Mouse (Mus musculus): ENCODE measurements at regions not wholly inside any gene's neighbourhood (a gene's known extent, or its start where the extent isn't known, plus 50 kb on each side); places are given as distances from the start of the nearest gene placed in this dataset.

- Histone ChIP-seq H3K9me3 (no peaks in the 10 kb centered on the region), H3K4me2 (replicated peaks) (no peak overlapping the region), H3K4me1 (no peaks in the 10 kb centered on the region), H3K4me3 (no peak overlapping the region), H3K36me3 (no peaks in the 10 kb centered on the region), H3K27me3 (no peaks in the 10 kb centered on the region), H3K9ac (replicated peaks) (no peak overlapping the region), H3K27ac (replicated peaks) (no peak overlapping the region)
- WGBS, result 94% methylated on average over 2 of the region's 2 CpGs
- ATAC-seq (ENCODE audit: low FRiP score, low read depth), result no peak
Observed at GRCm38 (mm10) chr10:37478108-37478507, 339.4 kb upstream of the Marcks start.

- H3K4me2 ChIP-seq (replicated peaks), result no peak overlapping the region
- ATAC-seq (ENCODE audit: low FRiP score, low read depth), result no peak
- 89% methylated on average over 5 of the region's 5 CpGs for WGBS
- H3K9me3 ChIP-seq, result no peaks in the 10 kb centered on the region
- H3K36me3 ChIP-seq, result no peaks in the 10 kb centered on the region
- H3K4me3 ChIP-seq, result no peak overlapping the region
- H3K4me1 ChIP-seq, result no peaks in the 10 kb centered on the region
- no peak overlapping the region for H3K27ac ChIP-seq (replicated peaks)
- H3K9ac ChIP-seq (replicated peaks), result no peak overlapping the region
- no peaks in the 10 kb centered on the region for H3K27me3 ChIP-seq
Observed at GRCm38 (mm10) chr10:37473086-37473485, 334.4 kb upstream of the Marcks start.

- ATAC-seq (ENCODE audit: low FRiP score, low read depth), result no peak
- Histone ChIP-seq H3K4me3 (no peak overlapping the region), H3K4me1 (no peaks in the 10 kb centered on the region), H3K36me3 (no peaks in the 10 kb centered on the region), H3K4me2 (replicated peaks) (no peak overlapping the region), H3K9ac (replicated peaks) (no peak overlapping the region), H3K27ac (replicated peaks) (no peak overlapping the region), H3K9me3 (no peaks in the 10 kb centered on the region), H3K27me3 (no peaks in the 10 kb centered on the region)
- 79% methylated on average over 2 of the region's 2 CpGs for WGBS
Observed at GRCm38 (mm10) chr10:37457384-37457783, 318.7 kb upstream of the Marcks start.

- Histone ChIP-seq H3K9me3 (no peaks in the 10 kb centered on the region), H3K36me3 (no peaks in the 10 kb centered on the region), H3K27me3 (no peaks in the 10 kb centered on the region), H3K27ac (replicated peaks) (no peak overlapping the region), H3K9ac (replicated peaks) (no peak overlapping the region), H3K4me2 (replicated peaks) (no peak overlapping the region), H3K4me3 (no peak overlapping the region), H3K4me1 (no peaks in the 10 kb centered on the region)
- 85% methylated on average over 2 of the region's 2 CpGs for WGBS
- no peak for ATAC-seq (ENCODE audit: low FRiP score, low read depth)
Observed at GRCm38 (mm10) chr10:37449894-37450293, 311.2 kb upstream of the Marcks start.

- WGBS, result 89% methylated on average over 4 of the region's 4 CpGs
- H3K4me2 ChIP-seq (replicated peaks), result no peak overlapping the region
- no peak overlapping the region for H3K9ac ChIP-seq (replicated peaks)
- no peaks in the 10 kb centered on the region for H3K4me1 ChIP-seq
- no peaks in the 10 kb centered on the region for H3K27me3 ChIP-seq
- H3K27ac ChIP-seq (replicated peaks), result no peak overlapping the region
- no peak for ATAC-seq (ENCODE audit: low FRiP score, low read depth)
- H3K9me3 ChIP-seq, result no peaks in the 10 kb centered on the region
- no peak overlapping the region for H3K4me3 ChIP-seq
- no peaks in the 10 kb centered on the region for H3K36me3 ChIP-seq
Observed at GRCm38 (mm10) chr10:37447333-37448204, 308.8 kb upstream of the Marcks start.

- Histone ChIP-seq H3K9me3 (no peaks in the 10 kb centered on the region), H3K4me2 (replicated peaks) (0 out of 2 replicates have a peak overlapping the region, but pooled peaks have one; percentile 1), H3K27ac (replicated peaks) (peak overlapping the region; percentile 60), H3K4me3 (no peak overlapping the region), H3K9ac (replicated peaks) (no peak overlapping the region), H3K27me3 (no peaks in the 10 kb centered on the region), H3K4me1 (peaks cover 13% of the 10 kb centered on the region), H3K36me3 (no peaks in the 10 kb centered on the region)
- 19% methylated on average over 4 of the region's 4 CpGs for WGBS
- ATAC-seq (ENCODE audit: low FRiP score, low read depth), result peak; percentile 94
Observed at GRCm38 (mm10) chr10:37439863-37440613, 301.3 kb upstream of the Marcks start.

- H3K27ac ChIP-seq (replicated peaks), result no peak overlapping the region
- no peaks in the 10 kb centered on the region for H3K36me3 ChIP-seq
- H3K4me3 ChIP-seq, result no peak overlapping the region
- H3K4me1 ChIP-seq, result peaks cover 15% of the 10 kb centered on the region
- no peak overlapping the region for H3K4me2 ChIP-seq (replicated peaks)
- H3K9me3 ChIP-seq, result no peaks in the 10 kb centered on the region
- ATAC-seq (ENCODE audit: low FRiP score, low read depth), result no peak
- no peak overlapping the region for H3K9ac ChIP-seq (replicated peaks)
- no peaks in the 10 kb centered on the region for H3K27me3 ChIP-seq
- WGBS, result 71% methylated on average over 3 of the region's 3 CpGs
Observed at GRCm38 (mm10) chr10:37438312-37438711, 299.6 kb upstream of the Marcks start.

- Histone ChIP-seq H3K4me2 (replicated peaks) (no peak overlapping the region), H3K36me3 (no peaks in the 10 kb centered on the region), H3K27ac (replicated peaks) (no peak overlapping the region), H3K9ac (replicated peaks) (no peak overlapping the region), H3K4me3 (no peak overlapping the region), H3K4me1 (peaks cover 15% of the 10 kb centered on the region), H3K27me3 (no peaks in the 10 kb centered on the region), H3K9me3 (no peaks in the 10 kb centered on the region)
- no peak for ATAC-seq (ENCODE audit: low FRiP score, low read depth)
Observed at GRCm38 (mm10) chr10:37436849-37437248, 298.1 kb upstream of the Marcks start.

- Histone ChIP-seq H3K4me3 (no peak overlapping the region), H3K27me3 (no peaks in the 10 kb centered on the region), H3K9me3 (no peaks in the 10 kb centered on the region), H3K9ac (replicated peaks) (no peak overlapping the region), H3K27ac (replicated peaks) (no peak overlapping the region), H3K4me2 (replicated peaks) (no peak overlapping the region), H3K4me1 (peaks cover 9% of the 10 kb centered on the region; the same call in 1 of the 2 replicates), H3K36me3 (no peaks in the 10 kb centered on the region)
- peak; percentile 62; the same call in 1 of the 2 replicates for ATAC-seq (ENCODE audit: low FRiP score, low read depth)
- 73% methylated on average over 5 of the region's 5 CpGs for WGBS
Observed at GRCm38 (mm10) chr10:37434229-37434628, 295.5 kb upstream of the Marcks start.

- H3K36me3 ChIP-seq, result no peaks in the 10 kb centered on the region
- WGBS, result 59% methylated on average over 1 of the region's 1 CpGs
- no peak overlapping the region for H3K4me3 ChIP-seq
- no peak overlapping the region for H3K4me2 ChIP-seq (replicated peaks)
- H3K27me3 ChIP-seq, result no peaks in the 10 kb centered on the region
- peaks cover 4% of the 10 kb centered on the region; the same call in 1 of the 2 replicates for H3K4me1 ChIP-seq
- H3K9me3 ChIP-seq, result no peaks in the 10 kb centered on the region
- H3K27ac ChIP-seq (replicated peaks), result no peak overlapping the region
- no peak for ATAC-seq (ENCODE audit: low FRiP score, low read depth)
- no peak overlapping the region for H3K9ac ChIP-seq (replicated peaks)
Observed at GRCm38 (mm10) chr10:37423047-37423446, 284.3 kb upstream of the Marcks start.

GRCm38 (mm10) chr10:37422612-37423011, 283.9 kb upstream of the Marcks start:
- no peaks in the 10 kb centered on the region for H3K9me3 ChIP-seq
- peaks cover 4% of the 10 kb centered on the region; the same call in 1 of the 2 replicates for H3K4me1 ChIP-seq
- ATAC-seq (ENCODE audit: low FRiP score, low read depth), result no peak
- H3K9ac ChIP-seq (replicated peaks), result no peak overlapping the region
- no peak overlapping the region for H3K27ac ChIP-seq (replicated peaks)
- 69% methylated on average over 2 of the region's 2 CpGs for WGBS
- H3K4me3 ChIP-seq, result no peak overlapping the region
- no peak overlapping the region for H3K4me2 ChIP-seq (replicated peaks)
- no peaks in the 10 kb centered on the region for H3K27me3 ChIP-seq
- H3K36me3 ChIP-seq, result no peaks in the 10 kb centered on the region

- no peak for ATAC-seq (ENCODE audit: low FRiP score, low read depth)
- WGBS, result 22% methylated on average over 1 of the region's 1 CpGs
Observed at GRCm38 (mm10) chr10:37416321-37416720, 277.6 kb upstream of the Marcks start.

More at GRCm38 (mm10) chr10:37416321-37416720, 277.6 kb upstream of the Marcks start:
- Histone ChIP-seq H3K9ac (replicated peaks) (no peak overlapping the region), H3K27me3 (no peaks in the 10 kb centered on the region), H3K4me1 (no peaks in the 10 kb centered on the region), H3K9me3 (no peaks in the 10 kb centered on the region), H3K36me3 (no peaks in the 10 kb centered on the region), H3K4me2 (replicated peaks) (no peak overlapping the region), H3K27ac (replicated peaks) (no peak overlapping the region), H3K4me3 (no peak overlapping the region)

Data from midbrain, embryonic 12.5 days (tissue).